Mouse (Mus musculus) layer of hippocampus, adult 9-10 months (tissue): ENCODE measurements around the gene Dnajc30.
A peak's percentile ranks its signal among the peaks of the same experiment; 100 is the strongest.
"Not testable (repeated sequence)": the region's sequence is repeated elsewhere in the genome, so short reads cannot be mapped to it uniquely, and the experiment has no call there.

Source experiments
- DNase-seq: peaks from one replicate; pipeline ENCODE4 v3.0.0; 2022; ENCODE audit warnings: low spot score

The Dnajc30 gene

DNA sequence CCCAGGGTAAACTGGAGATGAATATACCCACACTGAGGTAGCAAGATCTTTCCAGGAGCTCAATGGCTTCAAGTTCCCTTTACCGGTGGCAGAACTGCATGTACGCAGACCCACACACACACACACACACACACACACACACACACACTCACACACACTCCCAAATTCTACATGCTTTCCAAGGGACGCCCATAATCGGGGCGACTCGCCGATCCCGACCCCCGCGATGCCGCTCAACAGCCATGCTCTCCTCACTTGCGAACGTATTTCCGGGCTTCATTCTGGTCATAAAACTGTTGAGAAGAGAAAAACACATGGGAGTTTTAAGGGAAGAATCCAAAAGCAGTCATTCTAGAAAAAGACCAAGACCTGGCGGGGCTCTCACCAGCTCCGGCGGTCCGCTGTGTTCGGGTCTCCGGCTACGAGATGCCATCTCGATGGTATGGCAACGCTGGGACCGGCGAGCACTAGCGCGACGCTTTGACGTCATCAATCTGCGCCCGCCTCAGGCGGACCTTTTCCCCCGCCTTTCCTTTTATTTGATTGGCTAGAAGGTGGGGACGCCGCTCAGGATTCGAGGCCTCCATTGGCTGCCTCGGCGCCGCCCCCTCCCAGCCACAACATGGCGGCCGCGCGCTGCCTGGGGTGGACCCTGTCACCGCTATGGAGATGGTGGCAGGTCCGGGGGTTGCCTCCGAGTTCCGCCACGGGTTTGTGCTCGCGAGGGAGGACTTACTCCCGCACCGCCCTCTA lies at the start of gene Dnajc30:
Dnajc30 (plus strand) TSS at position 574 of the 753 bp plus-strand sequence.
- DNase-seq: peak; percentile 94

DNA sequence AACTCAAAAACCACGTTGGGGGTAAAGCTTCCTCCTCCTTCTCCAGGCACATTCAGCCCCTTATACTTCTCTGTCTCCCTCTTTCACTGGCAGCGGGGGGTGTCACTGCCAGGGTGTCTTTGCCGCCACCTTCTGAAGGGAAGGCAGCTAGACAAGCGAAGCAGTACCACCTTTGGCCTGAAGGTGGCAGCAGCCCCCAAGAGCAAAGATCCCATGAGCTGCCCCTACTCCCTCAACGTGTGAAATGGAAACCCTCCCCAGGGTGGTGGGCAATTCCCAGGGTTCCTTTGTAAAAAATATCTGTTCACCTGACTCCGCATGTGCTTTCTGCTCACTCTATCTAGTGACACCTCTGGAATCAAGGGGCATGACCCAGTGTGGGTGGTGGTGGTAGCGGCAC lies 48.5 kb upstream of the Dnajc30 start:
- peak; percentile 88 for DNase-seq

DNA sequence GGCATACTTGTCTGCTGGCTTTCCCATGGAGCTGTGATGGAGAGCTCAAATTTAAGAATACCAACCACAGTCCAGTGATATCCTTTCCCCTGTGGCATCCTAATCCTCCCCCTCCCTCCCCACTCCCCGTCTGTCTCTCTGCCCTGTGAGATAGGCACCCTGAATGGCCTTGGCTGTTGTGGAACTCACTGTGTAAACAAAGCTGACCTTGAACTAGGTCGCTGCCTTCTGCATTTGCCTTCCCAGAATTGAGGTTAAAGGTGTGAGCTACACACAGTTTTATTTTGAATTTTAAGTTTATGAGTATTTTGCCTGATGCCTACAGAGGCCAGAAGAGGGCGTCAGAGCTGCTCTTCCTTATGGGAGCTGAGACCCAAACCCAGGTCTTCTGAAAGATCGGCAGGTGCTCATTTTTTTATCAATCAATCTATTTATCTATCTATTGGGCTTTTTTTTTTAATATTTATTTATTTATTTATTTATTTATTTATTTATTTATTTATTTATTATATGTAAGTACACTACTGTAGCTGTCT lies 47.7 kb upstream of the Dnajc30 start:
- no peak for DNase-seq

DNA sequence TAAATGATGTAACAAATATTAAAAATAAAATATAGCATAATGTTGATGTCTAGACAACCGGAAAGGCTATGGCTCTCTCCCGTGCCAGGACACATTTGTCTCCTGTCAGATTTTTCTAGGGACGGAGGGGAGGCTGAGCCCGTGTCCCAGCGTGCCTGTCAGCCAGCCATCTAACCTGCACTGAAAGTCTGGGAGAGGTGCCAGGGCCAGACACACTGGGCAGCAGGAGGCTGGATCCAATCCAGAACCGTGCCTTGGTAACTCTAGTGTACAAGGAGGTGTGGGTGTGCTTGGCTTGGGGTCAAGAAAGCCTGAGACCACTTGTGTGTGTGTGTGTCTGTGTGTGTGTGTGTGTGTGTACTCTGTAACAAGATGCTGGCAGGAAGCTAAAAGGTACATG lies 42.2 kb upstream of the Dnajc30 start:
- no peak for DNase-seq

DNA sequence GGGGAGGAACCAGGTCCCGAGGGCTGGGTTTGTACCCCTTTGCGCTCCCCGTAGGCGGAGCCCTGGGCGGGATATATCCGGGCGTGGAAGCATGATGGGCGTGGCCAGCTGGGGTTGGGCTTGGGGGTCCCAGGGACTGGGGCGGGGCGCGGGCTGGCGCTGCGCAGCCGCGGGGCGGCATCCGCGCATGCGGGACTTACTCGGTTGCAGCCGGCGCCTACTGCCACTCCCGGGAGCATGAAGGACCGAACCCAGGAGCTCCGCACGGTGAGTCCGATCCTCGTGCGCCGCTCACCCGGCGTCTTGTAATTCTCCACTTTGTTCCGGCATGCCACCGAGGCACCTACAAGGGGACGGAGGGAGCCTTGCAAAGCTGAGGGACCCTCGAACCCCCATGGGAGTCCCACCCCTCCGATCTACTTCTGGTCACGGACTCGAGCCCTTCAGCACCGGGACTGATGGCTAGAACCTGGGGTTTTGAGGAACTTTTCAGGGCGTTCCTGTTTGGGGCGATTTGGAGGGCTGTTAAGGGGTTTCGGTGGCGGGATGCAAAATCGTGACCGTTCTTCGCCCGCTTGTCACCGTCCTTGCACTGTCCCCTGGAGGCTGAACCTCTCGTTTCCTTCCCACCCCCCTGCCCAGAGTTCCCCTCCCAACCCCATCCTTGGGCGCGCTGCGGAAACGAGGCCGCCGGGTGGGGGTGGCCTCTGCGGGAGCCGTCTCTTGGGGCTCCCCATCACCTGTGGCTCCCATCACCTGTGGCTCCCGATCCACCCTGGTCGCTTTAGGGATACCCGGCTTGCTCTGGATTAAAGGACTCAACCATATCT lies 40.4 kb upstream of the Dnajc30 start, which contains the start of gene Stx1a:
Stx1a (plus strand) TSS at position 139 of the 830 bp plus-strand sequence.
- no peak for DNase-seq

DNA sequence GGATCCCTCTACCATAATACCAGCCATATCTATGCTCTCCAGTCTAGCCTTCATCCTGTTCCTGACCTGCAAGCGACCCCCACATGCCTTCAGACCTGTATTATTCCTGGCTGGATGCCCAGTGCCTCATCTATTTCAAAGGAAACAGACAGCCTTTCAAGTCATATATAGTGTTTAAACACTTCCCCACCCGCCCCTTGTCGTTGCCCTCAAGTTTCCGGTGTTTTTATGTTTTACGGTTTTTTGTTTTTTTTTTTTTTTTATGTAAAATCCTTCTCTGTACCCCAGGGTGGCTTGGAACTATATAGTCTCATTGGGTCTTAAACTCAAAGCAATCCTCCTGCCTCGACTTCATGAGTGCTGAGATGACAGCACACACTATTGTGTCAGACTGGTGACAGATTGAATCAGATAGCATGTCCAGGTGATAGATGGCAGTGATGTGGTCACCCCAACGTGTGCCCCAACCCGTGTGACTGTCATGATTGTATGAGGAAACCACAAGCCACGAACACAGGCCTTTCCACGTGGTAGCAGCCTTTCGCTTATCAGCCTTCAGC lies 39.3 kb upstream of the Dnajc30 start:
- no peak for DNase-seq

DNA sequence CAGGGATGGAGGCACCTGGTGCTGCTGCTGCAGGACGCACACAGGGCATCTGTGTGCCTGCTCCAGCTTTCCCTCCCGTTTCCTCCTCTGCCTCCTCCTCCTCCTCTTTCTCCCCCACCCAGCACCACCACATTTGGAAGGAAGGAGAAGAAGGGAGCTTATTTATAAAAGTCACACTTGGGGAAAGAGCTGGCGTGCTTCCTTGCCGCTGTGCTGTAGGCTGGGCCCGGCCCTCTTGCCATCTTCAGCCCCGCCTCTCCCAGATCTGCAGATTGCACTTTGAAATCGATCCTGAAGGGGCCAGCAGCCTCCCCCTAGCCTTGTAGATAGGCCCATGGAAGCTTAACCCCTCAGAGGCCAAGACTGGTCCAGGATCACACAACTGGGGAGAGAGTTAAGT lies 38.1 kb upstream of the Dnajc30 start:
- no peak for DNase-seq

DNA sequence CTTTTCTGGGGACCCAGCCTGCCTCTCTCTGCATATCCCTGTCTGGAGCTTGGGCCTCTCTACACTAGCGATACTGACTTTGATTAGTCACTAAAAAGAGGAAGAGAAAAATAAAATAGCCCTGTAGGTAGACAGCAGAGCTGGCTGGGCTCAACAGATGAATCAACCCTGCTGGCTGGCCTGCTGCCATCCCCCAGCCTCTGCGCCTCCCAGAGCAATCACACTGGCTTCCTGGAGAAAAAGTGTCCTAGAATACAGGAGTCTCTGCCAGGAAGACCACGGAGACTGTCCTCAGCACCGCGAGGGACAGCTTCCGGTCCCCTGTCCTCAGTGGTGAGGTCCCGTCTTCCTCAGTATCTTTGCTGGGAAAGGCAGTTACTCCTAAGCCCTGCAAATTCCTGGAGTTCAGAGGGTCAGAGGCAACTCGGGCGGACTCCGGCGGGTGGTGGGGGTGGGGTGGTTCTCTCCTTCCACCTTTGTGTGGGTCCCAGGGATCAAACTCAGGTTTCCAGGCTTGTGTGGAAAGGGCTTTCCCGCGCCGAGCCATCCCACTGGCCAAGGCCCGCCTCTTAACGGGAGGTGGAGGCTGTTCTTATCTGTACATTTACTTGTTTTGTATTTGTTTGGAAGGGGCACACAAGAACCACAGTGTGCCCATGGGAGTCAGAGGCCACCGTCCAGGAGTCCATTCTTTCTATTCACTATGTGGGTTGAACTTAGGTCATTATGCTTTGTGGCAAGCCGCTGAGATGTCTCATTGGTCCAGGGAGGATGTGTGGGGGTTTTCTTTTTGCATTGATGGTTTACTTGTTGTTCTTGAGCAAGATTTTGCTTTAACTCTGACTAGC lies 34.8 kb upstream of the Dnajc30 start:
- no peak for DNase-seq

DNA sequence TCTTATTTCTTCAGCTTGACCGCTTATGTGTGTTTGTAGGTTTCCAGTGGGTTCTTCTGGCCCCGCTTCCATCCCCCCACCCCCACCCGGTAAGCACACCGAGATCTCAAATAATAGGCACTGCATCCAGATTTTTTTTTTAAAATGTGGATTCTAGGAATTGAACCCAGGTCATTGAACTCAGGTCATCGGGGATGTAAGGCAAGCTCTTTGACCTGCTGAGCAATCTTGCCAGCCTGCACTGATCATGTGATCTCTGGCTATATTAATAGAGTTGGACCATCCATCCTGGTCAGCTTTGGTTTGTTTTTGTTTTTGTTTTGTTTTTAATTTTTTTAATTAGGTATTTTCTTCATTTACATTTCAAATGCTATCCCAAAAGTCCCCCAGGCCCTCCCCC lies 31.4 kb upstream of the Dnajc30 start:
- no peak for DNase-seq

DNA sequence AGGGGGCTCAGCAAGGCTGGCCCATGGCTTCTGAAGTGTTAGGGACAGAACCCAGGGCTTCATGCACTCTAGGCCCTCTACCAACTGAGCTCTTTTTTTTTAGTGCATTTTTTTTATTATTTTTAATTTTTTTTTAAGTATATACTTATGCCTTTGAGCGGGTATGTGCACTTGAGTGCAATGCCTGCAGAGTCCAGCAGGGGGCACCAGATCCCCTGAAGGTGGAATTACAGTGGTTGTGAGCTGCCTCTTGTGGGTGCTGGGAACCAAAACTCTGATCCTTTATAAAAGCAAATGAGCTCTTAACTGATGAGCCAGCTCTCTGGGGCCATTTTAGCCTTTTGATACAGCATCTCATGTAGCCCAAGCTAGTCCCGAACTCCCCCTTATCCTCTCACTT lies 29.4 kb upstream of the Dnajc30 start:
- DNase-seq: no peak

DNA sequence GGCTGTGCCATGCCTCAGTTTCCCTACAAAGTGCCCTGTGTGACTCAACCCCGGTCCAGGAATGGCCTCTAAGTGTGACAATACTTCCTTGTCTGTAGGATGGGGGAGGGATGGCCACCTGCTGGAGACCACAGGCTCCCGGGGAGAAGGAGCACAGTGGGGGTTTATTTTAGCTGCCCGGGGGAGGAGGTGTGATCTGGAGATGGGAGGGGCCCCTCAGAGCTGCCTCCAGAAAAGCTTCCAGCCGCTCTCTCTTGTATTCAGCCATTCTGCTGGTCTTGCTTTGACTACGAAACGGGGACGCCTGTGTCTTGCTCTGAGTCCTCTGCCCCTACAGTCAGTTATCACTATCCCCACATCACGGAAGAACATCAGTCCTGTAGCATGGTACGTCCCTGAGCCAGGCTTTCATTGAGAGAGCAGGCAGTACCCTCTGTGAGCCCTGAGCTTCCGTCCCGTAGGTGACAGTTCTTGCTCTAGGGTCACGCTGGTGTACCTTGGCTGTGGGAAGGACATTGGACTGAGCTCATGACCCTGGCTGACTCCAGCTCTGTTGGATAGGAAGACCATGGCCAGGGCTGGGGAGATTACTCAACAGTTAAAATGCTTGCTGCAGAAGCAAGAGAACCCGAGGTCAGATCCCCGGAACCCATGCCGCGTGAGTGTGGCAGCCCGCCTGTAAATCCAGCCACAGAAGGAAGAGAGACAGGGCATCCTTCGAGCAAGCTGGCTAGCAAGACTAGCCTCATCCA lies 28.2 kb upstream of the Dnajc30 start:
- DNase-seq: no peak

DNA sequence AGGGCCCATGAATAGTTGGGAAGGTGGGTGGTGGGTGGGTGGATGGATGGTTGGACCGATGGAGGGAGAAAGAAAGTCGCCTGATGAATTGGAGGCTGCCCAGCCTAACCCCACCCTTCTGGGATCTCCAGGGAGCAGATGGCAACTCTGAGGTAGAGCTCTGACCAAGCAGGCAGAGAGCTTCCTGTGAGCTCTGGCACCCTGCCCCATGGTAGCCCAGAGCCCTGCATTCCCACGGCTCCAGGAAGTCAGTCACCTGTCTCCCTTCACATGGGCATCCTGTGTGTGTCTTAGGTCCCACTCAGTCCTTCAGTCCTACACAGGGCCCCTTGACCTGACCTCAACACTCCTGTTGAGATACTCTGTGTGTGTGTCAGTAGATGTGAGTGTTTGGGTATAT lies 26.1 kb upstream of the Dnajc30 start:
- DNase-seq: no peak

DNA sequence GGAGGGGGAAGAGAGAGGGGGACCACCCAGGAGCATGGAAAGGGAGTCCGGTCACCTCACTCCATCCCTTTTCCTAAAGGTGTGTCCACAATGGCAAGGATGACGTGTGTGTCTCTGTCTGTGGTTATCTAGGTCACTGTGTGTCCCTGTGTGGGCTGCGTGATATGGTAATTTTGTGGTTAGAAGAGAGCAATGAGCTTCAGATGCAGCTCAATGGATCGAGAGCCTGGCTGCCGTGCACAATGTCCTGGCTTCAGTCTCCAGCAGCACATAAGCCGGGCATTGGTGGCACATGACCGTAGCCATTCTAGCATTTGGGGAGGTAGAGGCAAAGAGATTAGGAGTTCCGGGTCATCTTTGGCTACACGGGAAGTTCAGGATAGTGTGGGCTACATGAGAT lies 24.5 kb upstream of the Dnajc30 start:
- DNase-seq: no peak

DNA sequence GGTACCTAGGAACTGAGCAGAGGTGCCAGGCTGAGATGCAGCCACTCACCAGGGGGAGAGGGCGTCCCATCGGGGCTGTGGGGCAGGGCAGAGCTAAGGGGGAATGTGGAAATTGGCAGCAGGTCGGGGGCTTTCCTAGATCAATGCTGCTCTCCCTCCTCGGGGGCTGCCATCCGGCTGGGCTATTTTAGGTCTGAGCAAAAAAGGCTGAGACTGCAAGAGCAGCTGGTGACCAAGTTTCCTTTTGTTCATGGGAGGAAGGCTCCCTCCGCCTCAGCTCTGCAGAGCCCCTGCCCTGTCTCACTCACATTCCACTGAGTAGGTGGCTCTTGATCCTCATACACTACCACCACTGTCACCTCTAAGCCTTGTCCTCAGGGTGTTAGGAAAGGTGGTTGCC lies 23.9 kb upstream of the Dnajc30 start:
- no peak for DNase-seq

DNA sequence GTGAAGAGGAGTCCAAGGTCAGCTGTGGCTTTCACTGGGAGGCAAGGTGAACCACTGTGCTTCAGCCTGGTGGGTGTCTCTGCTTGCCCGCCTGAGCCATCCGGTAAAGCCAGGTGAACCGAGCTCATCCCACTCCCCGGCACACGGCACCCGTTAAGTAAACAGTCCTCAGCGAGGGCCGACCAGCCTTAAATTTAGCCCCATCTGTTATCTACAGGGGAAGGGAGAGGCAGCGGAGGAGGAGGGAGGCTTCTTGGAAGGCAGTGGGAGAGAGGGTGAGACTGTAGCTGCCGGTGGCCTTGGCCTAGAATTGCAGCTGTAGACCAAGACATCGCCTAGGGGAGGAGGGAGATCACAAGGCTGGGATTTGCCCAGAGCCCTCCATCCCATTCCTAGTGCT lies 23.2 kb upstream of the Dnajc30 start:
- DNase-seq: no peak

DNA sequence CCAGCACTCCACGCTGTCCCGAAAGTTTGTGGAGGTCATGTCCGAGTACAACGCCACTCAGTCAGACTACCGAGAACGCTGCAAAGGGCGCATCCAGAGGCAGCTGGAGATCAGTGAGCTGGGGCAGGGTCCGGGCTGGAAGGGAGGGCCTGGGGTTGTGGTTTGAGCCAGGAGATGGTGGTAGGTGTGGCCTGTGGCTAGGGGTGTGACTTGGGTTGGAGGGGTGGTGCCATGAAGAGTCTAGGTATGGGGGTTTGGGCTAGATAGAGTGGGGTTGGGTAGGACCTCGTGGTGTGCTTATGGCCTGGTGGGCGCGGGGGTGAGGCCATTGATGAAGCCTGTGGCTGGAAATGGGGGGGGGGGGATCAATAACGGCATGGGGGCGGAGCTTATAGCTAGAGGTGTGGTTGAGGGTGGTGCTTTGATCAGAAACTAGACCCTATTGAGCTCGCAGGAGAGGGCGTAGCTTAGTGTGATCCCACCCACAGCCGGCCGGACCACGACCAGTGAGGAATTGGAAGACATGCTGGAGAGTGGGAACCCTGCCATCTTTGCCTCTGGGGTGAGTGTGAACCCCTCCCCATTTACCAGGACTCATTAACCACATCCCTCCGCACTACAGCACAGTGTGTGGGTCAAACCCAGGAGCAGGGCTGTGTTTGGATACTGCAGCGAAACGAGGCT lies 21.8 kb upstream of the Dnajc30 start:
- DNase-seq: no peak

DNA sequence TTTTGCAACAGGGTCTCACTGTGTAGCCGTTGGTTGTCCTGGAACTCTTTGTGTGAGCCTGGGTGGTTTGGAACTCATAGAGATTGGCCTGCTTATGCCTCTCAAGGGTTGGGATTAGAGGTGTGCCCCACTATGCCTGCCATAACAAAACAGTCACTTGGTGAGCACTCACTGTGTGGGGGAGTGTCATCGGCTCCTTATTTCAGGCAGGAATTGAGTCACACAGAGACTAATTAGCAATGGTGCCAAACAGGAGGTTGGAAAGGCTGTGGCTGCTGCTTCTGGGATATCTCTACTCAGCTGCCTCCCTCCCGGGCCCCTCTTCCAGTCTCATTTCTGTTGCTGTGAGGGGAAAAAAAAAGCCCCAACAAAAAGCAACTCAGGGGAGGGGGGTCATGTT lies 19.4 kb upstream of the Dnajc30 start:
- no peak for DNase-seq

DNA sequence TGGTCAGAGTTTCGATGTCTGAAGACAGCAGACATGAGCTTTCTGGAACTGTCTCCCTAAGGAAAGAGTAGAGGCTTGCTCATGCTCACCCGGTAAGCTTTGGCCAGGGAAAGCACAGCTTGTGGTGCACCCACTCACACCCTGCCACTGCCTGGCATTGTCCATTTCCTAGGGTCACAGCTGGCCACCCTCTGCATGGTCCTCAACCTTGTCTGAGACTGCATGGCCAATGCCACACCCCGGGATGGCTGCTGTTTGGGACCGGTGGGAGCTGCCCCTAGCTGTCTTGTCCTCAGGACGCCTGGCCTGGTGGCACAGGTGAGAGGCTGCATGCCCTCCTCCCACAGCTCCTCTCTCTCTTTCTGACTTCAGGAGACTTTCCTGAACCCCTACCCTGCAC lies 15.5 kb upstream of the Dnajc30 start:
- DNase-seq: no peak

DNA sequence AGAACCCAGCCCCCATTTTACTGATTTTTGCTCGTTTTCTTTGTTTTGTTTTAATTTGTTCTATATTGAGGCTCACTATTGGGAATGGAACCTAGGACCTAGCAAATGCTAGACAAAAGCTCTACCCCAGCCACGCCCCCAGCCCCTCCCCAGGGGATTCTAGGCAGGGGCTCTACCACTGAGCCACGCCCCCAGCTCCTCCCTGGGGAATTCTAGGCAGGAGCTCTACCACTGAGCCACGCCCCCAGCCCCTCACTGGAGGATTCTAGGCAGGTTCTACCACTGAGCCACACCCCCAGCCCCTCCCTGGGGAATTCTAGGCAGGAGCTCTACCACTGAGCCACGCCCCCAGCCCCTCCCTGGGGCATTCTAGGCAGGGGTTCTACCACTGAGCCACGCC lies 14.7 kb upstream of the Dnajc30 start:
- not testable (repeated sequence) for DNase-seq

DNA sequence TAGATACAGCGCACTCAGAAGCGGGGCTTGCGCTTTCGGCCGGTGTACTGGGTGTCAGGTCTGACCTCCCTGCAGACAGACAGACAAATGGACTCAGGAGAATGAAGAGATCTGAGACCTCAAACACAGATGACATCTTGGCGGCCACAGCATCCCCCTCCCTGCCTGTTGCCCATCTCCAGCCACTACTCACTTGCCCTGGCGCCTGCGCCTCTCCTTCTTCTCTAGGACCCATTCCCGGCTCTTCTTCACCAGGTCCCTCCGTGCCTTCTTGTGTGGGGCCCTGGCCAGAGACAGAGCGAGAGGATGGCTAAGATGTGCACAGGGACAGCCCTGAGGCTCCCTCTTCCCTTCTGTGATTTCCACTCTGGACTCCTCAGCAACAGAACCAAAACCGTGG lies 10.6 kb upstream of the Dnajc30 start:
- no peak for DNase-seq

DNA sequence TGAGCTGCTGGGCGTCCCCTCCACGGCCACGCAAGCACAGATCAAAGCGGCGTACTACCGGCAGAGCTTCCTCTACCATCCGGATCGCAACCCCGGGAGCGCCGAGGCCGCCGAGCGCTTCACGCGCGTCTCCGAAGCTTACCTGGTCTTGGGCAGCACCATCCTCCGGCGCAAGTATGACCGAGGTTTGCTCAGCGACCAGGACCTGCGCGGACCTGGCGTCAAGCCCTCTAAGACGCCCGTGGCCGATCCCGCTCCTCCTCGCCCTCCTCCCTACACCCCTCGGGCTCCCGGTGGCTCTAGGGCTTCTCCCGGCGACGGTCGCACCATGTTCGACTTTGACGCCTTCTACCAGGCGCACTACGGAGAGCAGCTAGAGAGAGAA lies 372 bp downstream of the Dnajc30 start:
- DNase-seq: no peak
